Mouse (Mus musculus) macrophage (primary cell): ENCODE results near the gene Mdm4. TPM values are rescaled to one million over a fixed set of nuclear protein-coding genes. Genes with fewer than 3 reads are reported as not detected.

ENCODE experiments used
- H3K27ac ChIP-seq: fragments of 350-480 bp; formaldehyde crosslinking; 2 replicates; pipeline ENCODE4 v1.9.0; 2021
- H3K36me3 ChIP-seq: fragments of 350-480 bp; formaldehyde crosslinking; 2 replicates; pipeline ENCODE4 v1.9.0; 2021; ENCODE audit errors: inconsistent target
- H3K4me3 ChIP-seq: fragments of 350-480 bp; formaldehyde crosslinking; 2 replicates; pipeline ENCODE4 v1.9.0; 2021; ENCODE audit errors: inconsistent target
- H3K79me2 ChIP-seq: fragments of 350-480 bp; formaldehyde crosslinking; 2 replicates; pipeline ENCODE4 v1.9.0; 2021; ENCODE audit errors: inconsistent target
- WGBS: methylation state at CpG from one replicate; pipeline ENCODE4 v1.1.7; 2026; ENCODE audit warnings: inconsistent platforms; ENCODE audit not compliant: missing documents; 5-methylcytosine and 5-hydroxymethylcytosine counted together
- polyA plus RNA-seq: library from polyadenylated mRNA; stranded (reverse); fragments of 250-400 nt; gene quantifications from 3 replicates; pipeline ENCODE4 v1.2.4, GENCODE M21; 2018; ENCODE audit warnings: inconsistent platforms

Gene Mdm4
- polyA plus RNA-seq, 1 experiment from 2014 or later: 13.6 TPM

DNA sequence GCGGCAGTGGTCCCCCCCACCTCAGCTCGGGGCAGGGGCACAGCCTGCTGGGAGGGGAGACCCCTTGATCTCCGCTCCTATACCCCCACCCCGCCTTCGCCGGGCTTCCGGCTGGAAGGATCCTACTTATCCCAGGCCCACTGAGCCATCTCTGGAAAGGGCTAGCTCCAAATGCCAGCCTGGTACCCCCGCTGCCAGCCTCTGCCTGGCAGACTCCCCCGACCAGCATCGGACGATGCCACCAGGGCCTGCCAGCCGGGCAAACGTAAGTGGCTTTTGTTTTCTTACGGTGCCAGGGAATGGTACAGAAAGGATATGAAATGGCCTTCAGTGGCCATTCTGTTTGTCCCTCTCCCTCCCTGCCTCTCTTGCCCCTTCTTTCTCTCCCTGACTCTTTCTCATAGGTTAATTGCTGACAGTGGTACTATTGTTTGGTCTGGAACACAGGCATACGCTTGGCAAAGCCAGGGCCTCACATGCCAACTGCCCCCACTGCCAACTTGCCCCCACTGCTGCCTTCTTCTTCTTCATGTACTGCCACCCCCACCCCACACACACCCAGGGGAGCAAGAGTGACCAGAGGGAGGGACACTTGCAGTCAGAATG, 38.4 kb upstream of the Mdm4 start:
- 95% methylated on average over 15 of the region's 15 CpGs for WGBS
- H3K27ac ChIP-seq: no peak overlapping the region
- no peaks in the 10 kb centered on the region for H3K79me2 ChIP-seq
- H3K4me3 ChIP-seq: no peak overlapping the region
- H3K36me3 ChIP-seq: no peaks in the 10 kb centered on the region

DNA sequence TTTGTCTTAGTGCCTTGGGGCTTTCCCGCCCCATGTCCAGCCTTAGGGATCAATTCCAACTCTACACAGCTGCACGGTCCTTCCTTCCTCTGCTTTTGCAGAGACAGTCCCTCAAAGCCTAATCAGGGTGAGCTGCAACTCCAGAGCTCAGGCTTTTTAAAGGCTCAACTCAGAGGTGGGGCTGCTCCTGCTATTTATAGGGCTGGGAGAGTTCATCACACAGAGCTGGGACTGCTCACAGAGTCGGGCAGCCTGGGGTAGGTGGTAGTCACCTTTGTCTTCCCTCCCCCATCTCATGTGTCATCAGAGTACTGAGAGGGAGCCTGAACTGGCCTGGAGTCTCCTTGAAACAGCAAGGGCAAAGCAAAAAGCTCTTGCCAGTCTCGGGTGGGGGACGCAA, 37.9 kb upstream of the Mdm4 start:
- Histone ChIP-seq H3K27ac (no peak overlapping the region), H3K4me3 (no peak overlapping the region), H3K79me2 (no peaks in the 10 kb centered on the region), H3K36me3 (no peaks in the 10 kb centered on the region)
- WGBS: 92% methylated on average over 5 of the region's 5 CpGs

DNA sequence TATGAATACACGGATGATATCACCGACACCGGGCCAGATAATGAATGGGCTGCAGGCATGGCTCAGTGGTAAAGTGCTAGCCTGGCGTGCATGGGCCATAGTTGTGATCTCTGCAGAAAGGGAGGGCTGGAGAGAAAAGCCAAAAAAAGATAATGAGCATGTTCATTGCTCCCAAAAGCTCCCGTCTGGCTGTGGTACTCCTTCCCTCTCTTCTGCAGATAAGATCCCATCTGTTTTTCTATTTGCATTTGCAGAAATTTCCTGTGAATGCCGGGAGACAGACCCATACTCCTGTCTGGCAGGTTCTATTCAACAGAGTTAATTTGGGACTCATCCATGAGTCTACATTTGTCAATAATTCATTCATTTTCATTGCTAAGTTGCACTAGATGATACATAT, 32.8 kb upstream of the Mdm4 start:
- H3K27ac ChIP-seq: no peak overlapping the region
- 96% methylated on average over 6 of the region's 6 CpGs for WGBS
- no peaks in the 10 kb centered on the region for H3K36me3 ChIP-seq
- H3K4me3 ChIP-seq: no peak overlapping the region
- H3K79me2 ChIP-seq: no peaks in the 10 kb centered on the region

DNA sequence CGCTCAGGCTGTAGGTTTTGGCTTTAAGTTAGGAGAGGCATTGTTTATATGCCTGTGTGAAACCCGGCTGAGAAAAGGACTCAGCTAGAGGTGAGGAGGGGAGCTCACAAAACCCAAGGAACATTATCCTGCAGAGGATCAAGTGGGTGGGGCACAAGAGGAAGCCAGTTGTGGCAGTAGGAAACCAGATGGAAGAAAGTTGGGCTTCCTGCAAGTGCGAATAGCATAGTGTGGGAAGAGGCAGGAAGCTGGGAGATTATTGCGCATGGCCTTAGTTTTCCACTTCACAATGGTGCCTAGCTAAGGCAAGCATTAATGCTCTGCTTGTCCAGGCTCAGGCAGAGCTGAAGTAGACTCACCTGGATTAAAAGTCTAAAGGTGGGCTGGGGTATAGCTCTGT, 30.3 kb upstream of the Mdm4 start:
- Histone ChIP-seq H3K79me2 (no peaks in the 10 kb centered on the region), H3K4me3 (no peak overlapping the region), H3K27ac (no peak overlapping the region), H3K36me3 (no peaks in the 10 kb centered on the region)
- 64% methylated on average over 4 of the region's 4 CpGs for WGBS

DNA sequence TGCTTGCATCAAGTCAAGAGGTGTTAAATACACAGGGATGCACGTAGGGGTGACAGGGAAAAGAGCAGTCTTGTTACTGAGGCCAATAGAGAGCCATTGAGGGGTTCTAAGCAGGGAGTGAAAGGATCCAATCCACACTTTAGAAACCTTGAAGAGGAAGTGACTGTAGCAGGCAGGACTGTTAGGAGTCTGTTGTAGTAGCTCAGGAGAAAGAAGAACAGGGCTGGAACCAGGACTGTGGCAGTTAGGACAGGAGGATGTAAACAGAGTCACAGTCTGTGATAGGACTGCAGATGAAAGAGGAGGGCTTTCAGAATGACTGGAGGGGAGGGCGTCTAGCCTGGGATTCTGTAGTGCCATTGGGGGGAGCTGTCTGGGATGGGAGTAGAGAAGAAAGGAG, 29.2 kb upstream of the Mdm4 start:
- WGBS: 85% methylated on average over 1 of the region's 2 CpGs
- no peaks in the 10 kb centered on the region for H3K79me2 ChIP-seq
- H3K27ac ChIP-seq: no peak overlapping the region
- no peak overlapping the region for H3K4me3 ChIP-seq
- no peaks in the 10 kb centered on the region for H3K36me3 ChIP-seq

DNA sequence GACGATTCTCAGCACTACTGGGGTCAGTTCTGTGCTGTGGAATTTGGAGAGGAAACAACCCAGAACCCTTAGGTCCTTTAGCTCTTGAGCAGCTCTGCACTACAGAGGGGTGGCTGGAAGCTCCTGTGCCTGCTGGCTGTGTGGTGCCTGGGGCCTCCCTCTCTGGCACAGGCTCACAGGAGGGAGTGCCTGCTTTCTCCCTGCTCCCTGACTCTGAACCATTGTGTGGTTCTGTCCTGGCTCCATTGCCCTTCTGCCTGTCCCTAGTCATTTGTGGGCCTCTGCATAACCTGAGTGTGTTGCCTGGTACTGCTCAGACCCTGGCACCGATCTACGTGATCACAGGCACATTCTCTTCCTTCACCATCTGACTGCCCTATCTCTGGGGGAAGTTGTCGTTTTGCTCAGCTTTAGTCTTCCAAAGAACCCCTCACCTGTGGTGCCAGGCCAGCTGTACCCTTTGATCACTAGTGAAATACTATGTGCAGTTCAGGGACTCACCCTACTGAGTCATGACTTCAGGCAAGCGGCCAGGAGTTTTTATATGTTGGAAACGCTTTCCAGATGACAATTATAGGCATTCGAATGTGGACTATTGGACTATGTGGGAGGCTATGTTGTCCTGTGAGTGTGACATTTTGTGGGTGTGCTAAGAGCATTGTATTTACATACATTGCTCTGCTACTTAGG, 27.1 kb upstream of the Mdm4 start:
- H3K4me3 ChIP-seq: no peak overlapping the region
- no peaks in the 10 kb centered on the region for H3K36me3 ChIP-seq
- WGBS: 43% methylated on average over 7 of the region's 7 CpGs
- no peaks in the 10 kb centered on the region for H3K79me2 ChIP-seq
- H3K27ac ChIP-seq: no peak overlapping the region

DNA sequence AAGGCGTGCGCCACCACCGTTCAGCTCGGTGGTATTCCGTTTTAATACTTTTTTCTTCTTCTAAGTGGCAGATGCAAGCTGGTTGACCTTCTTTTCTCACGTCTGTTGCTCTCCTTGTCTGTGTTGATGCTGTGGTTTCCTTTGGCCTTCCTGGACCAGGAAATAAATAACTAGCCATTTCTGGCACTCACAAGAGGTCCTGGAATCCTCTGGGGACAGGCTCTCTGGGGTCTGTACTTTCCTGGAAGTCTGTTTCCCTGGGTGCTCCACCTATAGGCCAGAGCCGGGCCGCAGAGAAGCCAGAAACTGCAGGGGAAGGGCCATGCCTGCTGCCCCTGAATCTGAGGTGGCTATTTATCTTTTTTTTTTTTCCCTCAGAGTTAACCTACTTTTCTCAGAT, 24.0 kb upstream of the Mdm4 start:
- Histone ChIP-seq H3K4me3 (no peak overlapping the region), H3K79me2 (no peaks in the 10 kb centered on the region), H3K36me3 (no peaks in the 10 kb centered on the region), H3K27ac (no peak overlapping the region)
- 81% methylated on average over 8 of the region's 8 CpGs for WGBS

DNA sequence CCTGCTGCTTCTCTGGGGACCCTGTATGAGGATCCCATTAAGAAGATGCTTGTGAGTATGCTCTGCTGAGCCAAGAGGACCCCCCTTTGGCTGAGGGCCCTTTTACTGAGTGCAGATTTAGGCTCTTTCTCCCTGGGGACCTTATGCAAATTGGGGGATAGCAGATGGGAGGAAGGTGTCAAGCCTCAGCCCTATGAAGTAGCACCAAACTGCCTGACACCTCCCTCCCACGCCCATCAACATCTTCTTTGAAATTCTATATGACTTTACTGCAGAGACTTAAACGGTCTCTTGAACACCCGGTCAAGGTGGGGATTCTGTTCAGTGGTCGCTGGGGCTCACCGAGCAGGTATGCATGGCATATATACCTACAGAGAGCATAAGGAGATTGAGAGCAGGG, 22.7 kb upstream of the Mdm4 start:
- WGBS: 98% methylated on average over 5 of the region's 5 CpGs
- no peaks in the 10 kb centered on the region for H3K79me2 ChIP-seq
- no peak overlapping the region for H3K27ac ChIP-seq
- H3K4me3 ChIP-seq: no peak overlapping the region
- no peaks in the 10 kb centered on the region for H3K36me3 ChIP-seq

DNA sequence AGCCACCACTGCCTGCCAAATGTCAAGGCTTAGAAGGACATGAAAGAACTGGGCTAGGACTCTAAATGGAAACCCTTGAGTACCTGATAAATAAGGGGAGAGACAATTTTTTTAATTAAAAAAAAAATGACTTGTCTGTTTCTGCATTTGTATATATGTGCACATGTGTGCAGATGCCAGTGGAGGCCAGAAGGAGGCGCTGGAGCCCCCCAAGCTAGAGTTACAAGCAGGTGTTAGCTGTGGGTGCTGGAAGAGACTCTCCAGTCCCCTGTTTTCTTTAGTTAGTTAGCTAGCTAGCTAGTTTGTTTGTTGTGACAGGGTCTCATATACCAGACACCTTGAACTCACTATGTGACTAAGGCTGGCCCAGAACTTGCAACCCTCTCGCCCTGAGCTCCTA, 21.5 kb upstream of the Mdm4 start:
- 91% methylated on average over 2 of the region's 2 CpGs for WGBS
- no peak overlapping the region for H3K27ac ChIP-seq
- no peak overlapping the region for H3K4me3 ChIP-seq
- H3K79me2 ChIP-seq: no peaks in the 10 kb centered on the region
- H3K36me3 ChIP-seq: no peaks in the 10 kb centered on the region

DNA sequence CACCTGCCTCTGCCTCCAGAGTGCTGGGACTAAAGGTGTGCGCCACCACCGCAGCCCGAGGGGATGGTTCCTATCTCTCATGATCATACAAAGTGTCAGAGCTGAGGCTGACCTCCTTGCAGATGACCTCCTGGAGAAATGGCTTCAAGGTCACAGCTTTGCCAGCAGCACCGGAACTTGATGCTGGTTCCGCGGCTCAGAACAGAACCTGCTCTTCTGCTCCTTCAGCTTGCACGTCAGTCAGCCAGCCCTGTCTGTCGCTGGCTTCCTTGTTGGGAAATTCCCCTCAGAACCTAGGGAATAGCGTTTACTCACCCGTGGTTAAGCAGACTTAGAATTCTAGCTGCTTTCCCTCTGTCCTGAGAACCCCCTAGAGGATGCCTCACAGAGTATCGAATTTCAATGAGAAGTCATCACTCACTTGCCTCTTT, 19.7 kb upstream of the Mdm4 start:
- Histone ChIP-seq H3K79me2 (no peaks in the 10 kb centered on the region), H3K36me3 (no peaks in the 10 kb centered on the region), H3K4me3 (no peak overlapping the region), H3K27ac (no peak overlapping the region)
- 83% methylated on average over 11 of the region's 11 CpGs for WGBS

DNA sequence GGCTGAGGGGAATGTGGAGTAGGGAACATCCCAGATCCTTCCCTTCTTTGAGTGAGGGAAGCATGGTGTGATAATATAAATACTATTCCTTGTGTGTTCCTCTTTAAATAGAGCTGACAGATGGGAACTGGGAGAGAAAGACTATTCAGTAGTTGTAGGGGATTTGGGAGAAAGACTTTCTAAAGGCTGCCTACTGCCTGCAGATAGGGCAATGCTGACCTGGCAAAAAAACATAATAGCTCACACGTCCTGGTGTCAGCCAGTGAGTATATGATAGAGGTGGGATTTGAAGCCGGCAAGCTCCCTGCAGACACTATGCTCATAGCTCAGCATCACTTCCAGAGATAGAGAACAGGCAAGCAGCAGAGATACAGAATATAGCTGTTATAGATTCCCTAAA, 18.3 kb upstream of the Mdm4 start:
- Histone ChIP-seq H3K79me2 (no peaks in the 10 kb centered on the region), H3K4me3 (no peak overlapping the region), H3K27ac (no peak overlapping the region), H3K36me3 (no peaks in the 10 kb centered on the region)
- WGBS: 89% methylated on average over 2 of the region's 2 CpGs

DNA sequence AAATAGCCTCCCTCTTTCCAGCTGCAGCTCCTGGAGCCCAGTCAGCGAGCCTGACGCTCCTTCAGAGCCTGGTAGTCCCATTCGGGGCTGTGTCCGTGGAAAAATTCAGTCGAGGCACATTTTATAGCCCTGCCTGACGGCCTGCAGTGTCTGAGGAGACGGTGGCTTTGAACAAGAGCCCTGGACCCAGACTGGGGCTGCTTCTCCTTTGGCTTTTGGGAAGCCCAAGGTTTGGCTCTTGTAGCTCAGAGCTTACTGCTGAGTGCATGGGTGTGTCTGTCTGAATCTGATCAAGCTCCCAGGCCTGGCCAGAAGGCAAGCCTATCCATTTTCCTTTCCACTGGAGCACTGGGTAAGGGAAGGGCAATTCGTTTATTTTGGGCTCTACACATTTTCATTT, 17.2 kb upstream of the Mdm4 start:
- Histone ChIP-seq H3K27ac (no peak overlapping the region), H3K36me3 (no peaks in the 10 kb centered on the region), H3K4me3 (no peak overlapping the region), H3K79me2 (no peaks in the 10 kb centered on the region)
- 90% methylated on average over 8 of the region's 8 CpGs for WGBS

DNA sequence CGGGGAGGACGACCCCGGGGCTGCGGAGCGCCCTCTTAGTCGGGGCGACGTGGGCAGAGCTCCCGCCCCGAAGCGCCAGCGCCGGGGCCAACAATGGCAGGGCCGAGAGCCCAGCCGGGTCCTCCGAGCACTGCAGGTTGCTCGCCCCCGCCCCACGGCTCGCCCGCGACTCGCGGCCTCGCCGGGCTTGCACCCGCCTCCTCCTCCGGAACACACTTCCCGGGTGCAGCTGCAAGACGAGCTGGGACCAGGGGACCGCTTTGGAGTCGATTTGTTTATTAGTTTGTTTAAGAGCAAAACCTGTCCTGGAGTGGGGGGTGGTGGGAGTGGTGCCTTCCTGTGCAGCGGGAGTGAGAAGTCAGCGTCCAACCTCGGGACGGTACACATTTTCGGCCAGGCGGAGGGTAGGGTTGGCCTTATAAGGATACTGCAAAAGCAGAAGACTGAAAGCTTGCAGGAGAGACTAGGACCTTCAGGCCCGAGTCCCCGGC, 16.1 kb upstream of the Mdm4 start:
- 5% methylated on average over 38 of the region's 40 CpGs for WGBS
- no peak overlapping the region for H3K27ac ChIP-seq
- no peaks in the 10 kb centered on the region for H3K79me2 ChIP-seq

DNA sequence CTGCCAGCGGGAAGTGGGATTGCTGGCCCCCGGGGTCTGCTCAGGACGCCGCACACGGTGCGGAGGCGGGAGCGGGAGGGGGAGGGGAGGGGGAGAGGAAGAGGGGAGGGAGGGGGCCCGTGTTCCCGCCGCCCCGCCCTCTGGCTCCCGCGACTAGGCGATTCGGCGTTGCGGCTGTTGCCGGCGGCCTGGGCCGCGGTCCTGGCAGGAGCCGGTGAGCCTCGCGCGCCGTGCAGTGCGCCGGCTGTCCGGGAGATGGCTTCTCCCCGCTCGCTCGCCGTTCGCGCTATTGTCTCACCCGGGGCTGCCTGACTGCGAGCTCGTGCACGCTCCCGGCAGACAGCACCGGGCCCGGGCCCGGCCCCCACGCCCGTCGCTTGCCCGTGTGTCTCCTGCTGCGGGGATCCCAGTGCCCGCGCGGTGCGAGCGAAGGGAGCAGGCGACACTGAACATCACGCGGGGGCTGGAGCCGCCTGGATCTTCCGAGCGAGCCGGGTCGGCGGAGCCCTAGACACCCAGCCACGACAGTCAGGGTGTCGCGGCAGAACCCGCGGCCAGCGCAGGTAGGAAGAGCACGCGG, 15.6 kb upstream of the Mdm4 start:
- H3K27ac ChIP-seq: no peak overlapping the region
- under 1% methylated on average over 63 of the region's 71 CpGs for WGBS
- no peaks in the 10 kb centered on the region for H3K79me2 ChIP-seq
- no peaks in the 10 kb centered on the region for H3K36me3 ChIP-seq
- no peak overlapping the region for H3K4me3 ChIP-seq

More for the DNA sequence above, 16.1 kb upstream of the Mdm4 start:
- no peak overlapping the region; the same call in 1 of the 2 replicates for H3K4me3 ChIP-seq
- H3K36me3 ChIP-seq: no peaks in the 10 kb centered on the region
